Mouse (Mus musculus): ENCODE data around the gene Cacna1a. TPM values are rescaled to one million over a fixed set of nuclear protein-coding genes. Genes with fewer than 3 reads are reported as not detected.
"Not testable (repeated sequence)": the region's sequence is repeated elsewhere in the genome, so short reads cannot be mapped to it uniquely, and the experiment has no call there.

Cacna1a gene
- polyA plus RNA-seq, 1 experiment from 2014 or later = 4.0 TPM

GRCm38 (mm10) chr8:84489223-84489622 is 101.0 kb downstream of the Cacna1a start:
- Histone ChIP-seq H3K4me3 (replicated peaks) (no peak overlapping the region), H3K4me2 (no peak overlapping the region), H3K9me3 (replicated peaks) (no peaks in the 10 kb centered on the region), H3K27me3 (no peaks in the 10 kb centered on the region), H3K36me3 (no peaks in the 10 kb centered on the region), H3K27ac (no peak overlapping the region), H3K4me1 (no peaks in the 10 kb centered on the region), H3K9ac (no peak overlapping the region)
- no peak for ATAC-seq (replicated peaks; ENCODE audit: low FRiP score)
- 78% methylated on average over 3 of the region's 3 CpGs for WGBS

- 87% methylated on average over 6 of the region's 6 CpGs for WGBS
- ATAC-seq (replicated peaks; ENCODE audit: low FRiP score) = no peak
- Histone ChIP-seq H3K36me3 (no peaks in the 10 kb centered on the region), H3K9ac (no peak overlapping the region), H3K4me1 (no peaks in the 10 kb centered on the region), H3K4me3 (replicated peaks) (no peak overlapping the region), H3K27me3 (no peaks in the 10 kb centered on the region), H3K4me2 (no peak overlapping the region), H3K27ac (no peak overlapping the region), H3K9me3 (replicated peaks) (no peaks in the 10 kb centered on the region)
These were observed 106.4 kb downstream of the Cacna1a start for GRCm38 (mm10) chr8:84494541-84495084.

- Histone ChIP-seq H3K4me2 (no peak overlapping the region), H3K4me3 (replicated peaks) (no peak overlapping the region), H3K27ac (no peak overlapping the region), H3K9me3 (replicated peaks) (no peaks in the 10 kb centered on the region), H3K27me3 (no peaks in the 10 kb centered on the region), H3K4me1 (no peaks in the 10 kb centered on the region), H3K36me3 (no peaks in the 10 kb centered on the region), H3K9ac (no peak overlapping the region)
- no peak for ATAC-seq (replicated peaks; ENCODE audit: low FRiP score)
- WGBS = 75% methylated on average over 5 of the region's 5 CpGs
These were observed 112.9 kb downstream of the Cacna1a start for GRCm38 (mm10) chr8:84501181-84501580.

- 80% methylated on average over 10 of the region's 10 CpGs for WGBS
These were observed 113.5 kb downstream of the Cacna1a start for GRCm38 (mm10) chr8:84501671-84502308.

GRCm38 (mm10) chr8:84502638-84503037 is 114.4 kb downstream of the Cacna1a start:
- H3K4me1 ChIP-seq = no peaks in the 10 kb centered on the region
- no peaks in the 10 kb centered on the region for H3K36me3 ChIP-seq
- H3K9ac ChIP-seq = no peak overlapping the region
- WGBS = 92% methylated on average over 4 of the region's 4 CpGs
- no peak overlapping the region for H3K4me2 ChIP-seq
- H3K4me3 ChIP-seq (replicated peaks) = no peak overlapping the region
- H3K27ac ChIP-seq = no peak overlapping the region
- no peaks in the 10 kb centered on the region for H3K9me3 ChIP-seq (replicated peaks)
- no peak for ATAC-seq (replicated peaks; ENCODE audit: low FRiP score)
- no peaks in the 10 kb centered on the region for H3K27me3 ChIP-seq

More at GRCm38 (mm10) chr8:84501671-84502308, 113.5 kb downstream of the Cacna1a start:
- Histone ChIP-seq H3K9ac (no peak overlapping the region), H3K4me2 (no peak overlapping the region), H3K4me3 (replicated peaks) (no peak overlapping the region), H3K27ac (no peak overlapping the region), H3K9me3 (replicated peaks) (no peaks in the 10 kb centered on the region), H3K4me1 (no peaks in the 10 kb centered on the region), H3K27me3 (no peaks in the 10 kb centered on the region), H3K36me3 (no peaks in the 10 kb centered on the region)
- no peak for ATAC-seq (replicated peaks; ENCODE audit: low FRiP score)

- Histone ChIP-seq H3K9ac (no peak overlapping the region), H3K4me3 (replicated peaks) (no peak overlapping the region), H3K27ac (no peak overlapping the region), H3K4me1 (no peaks in the 10 kb centered on the region), H3K9me3 (replicated peaks) (no peaks in the 10 kb centered on the region), H3K36me3 (no peaks in the 10 kb centered on the region), H3K4me2 (no peak overlapping the region), H3K27me3 (no peaks in the 10 kb centered on the region)
- WGBS = 76% methylated on average over 5 of the region's 5 CpGs
- no peak for ATAC-seq (replicated peaks; ENCODE audit: low FRiP score)
These were observed 119.0 kb downstream of the Cacna1a start for GRCm38 (mm10) chr8:84507220-84507619.

- H3K4me2 ChIP-seq; H3K9ac ChIP-seq; H3K4me3 ChIP-seq (replicated peaks); H3K36me3 ChIP-seq; H3K27ac ChIP-seq; H3K27me3 ChIP-seq; H3K4me1 ChIP-seq; ATAC-seq (replicated peaks; ENCODE audit: low FRiP score); H3K9me3 ChIP-seq (replicated peaks): not testable (repeated sequence)
- 89% methylated on average over 6 of the region's 6 CpGs for WGBS
These were observed 121.5 kb downstream of the Cacna1a start for GRCm38 (mm10) chr8:84509764-84510163.

- Histone ChIP-seq H3K4me3 (replicated peaks) (no peak overlapping the region), H3K9ac (no peak overlapping the region), H3K4me1 (no peaks in the 10 kb centered on the region), H3K4me2 (no peak overlapping the region), H3K36me3 (no peaks in the 10 kb centered on the region), H3K9me3 (replicated peaks) (no peaks in the 10 kb centered on the region), H3K27me3 (no peaks in the 10 kb centered on the region), H3K27ac (no peak overlapping the region)
- WGBS = 77% methylated on average over 13 of the region's 13 CpGs
- ATAC-seq (replicated peaks; ENCODE audit: low FRiP score) = no peak
These were observed 123.4 kb downstream of the Cacna1a start for GRCm38 (mm10) chr8:84511621-84512020.

- WGBS = 18% methylated on average over 2 of the region's 2 CpGs
- no peak overlapping the region for H3K4me2 ChIP-seq
- no peak overlapping the region for H3K9ac ChIP-seq
- no peaks in the 10 kb centered on the region for H3K4me1 ChIP-seq
- no peaks in the 10 kb centered on the region for H3K9me3 ChIP-seq (replicated peaks)
- no peaks in the 10 kb centered on the region for H3K36me3 ChIP-seq
- no peak overlapping the region for H3K4me3 ChIP-seq (replicated peaks)
- ATAC-seq (replicated peaks; ENCODE audit: low FRiP score) = no peak
- H3K27ac ChIP-seq = no peak overlapping the region
- H3K27me3 ChIP-seq = no peaks in the 10 kb centered on the region
These were observed 125.5 kb downstream of the Cacna1a start for GRCm38 (mm10) chr8:84513765-84514164.

GRCm38 (mm10) chr8:84518180-84518579 is 129.9 kb downstream of the Cacna1a start:
- WGBS = 69% methylated on average over 2 of the region's 2 CpGs
- H3K27ac ChIP-seq = no peak overlapping the region
- H3K9ac ChIP-seq = no peak overlapping the region
- H3K4me1 ChIP-seq = no peaks in the 10 kb centered on the region
- H3K36me3 ChIP-seq = no peaks in the 10 kb centered on the region
- no peak for ATAC-seq (replicated peaks; ENCODE audit: low FRiP score)
- H3K27me3 ChIP-seq = no peaks in the 10 kb centered on the region
- H3K4me2 ChIP-seq = no peak overlapping the region
- no peaks in the 10 kb centered on the region for H3K9me3 ChIP-seq (replicated peaks)
- H3K4me3 ChIP-seq (replicated peaks) = no peak overlapping the region

GRCm38 (mm10) chr8:84518720-84519119 is 130.5 kb downstream of the Cacna1a start:
- no peaks in the 10 kb centered on the region for H3K36me3 ChIP-seq

GRCm38 (mm10) chr8:84519767-84520626 is 131.8 kb downstream of the Cacna1a start:
- no peak for ATAC-seq (replicated peaks; ENCODE audit: low FRiP score)
- Histone ChIP-seq H3K36me3 (no peaks in the 10 kb centered on the region), H3K27me3 (no peaks in the 10 kb centered on the region), H3K27ac (no peak overlapping the region), H3K9ac (no peak overlapping the region), H3K4me3 (replicated peaks) (no peak overlapping the region), H3K4me2 (no peak overlapping the region), H3K9me3 (replicated peaks) (no peaks in the 10 kb centered on the region), H3K4me1 (no peaks in the 10 kb centered on the region)
- 58% methylated on average over 17 of the region's 17 CpGs for WGBS

More at GRCm38 (mm10) chr8:84518720-84519119, 130.5 kb downstream of the Cacna1a start:
- ATAC-seq (replicated peaks; ENCODE audit: low FRiP score) = no peak
- H3K27ac ChIP-seq = no peak overlapping the region
- 92% methylated on average over 6 of the region's 6 CpGs for WGBS
- no peak overlapping the region for H3K4me2 ChIP-seq
- no peaks in the 10 kb centered on the region for H3K27me3 ChIP-seq
- no peaks in the 10 kb centered on the region for H3K9me3 ChIP-seq (replicated peaks)
- H3K4me1 ChIP-seq = no peaks in the 10 kb centered on the region
- H3K4me3 ChIP-seq (replicated peaks) = no peak overlapping the region
- no peak overlapping the region for H3K9ac ChIP-seq

Measured in kidney, embryonic 15.5 days (tissue).